Mouse (Mus musculus) mesoderm, embryonic 11.5 days (tissue): ENCODE data around the gene C6.
A peak's percentile ranks its signal among the peaks of the same experiment; 100 is the strongest.

Experiments
- DNase-seq: peaks from one replicate; pipeline ENCODE4 v3.0.0-alpha.2; 2012; ENCODE audit warnings: low read depth, low spot score

Gene C6

DNA sequence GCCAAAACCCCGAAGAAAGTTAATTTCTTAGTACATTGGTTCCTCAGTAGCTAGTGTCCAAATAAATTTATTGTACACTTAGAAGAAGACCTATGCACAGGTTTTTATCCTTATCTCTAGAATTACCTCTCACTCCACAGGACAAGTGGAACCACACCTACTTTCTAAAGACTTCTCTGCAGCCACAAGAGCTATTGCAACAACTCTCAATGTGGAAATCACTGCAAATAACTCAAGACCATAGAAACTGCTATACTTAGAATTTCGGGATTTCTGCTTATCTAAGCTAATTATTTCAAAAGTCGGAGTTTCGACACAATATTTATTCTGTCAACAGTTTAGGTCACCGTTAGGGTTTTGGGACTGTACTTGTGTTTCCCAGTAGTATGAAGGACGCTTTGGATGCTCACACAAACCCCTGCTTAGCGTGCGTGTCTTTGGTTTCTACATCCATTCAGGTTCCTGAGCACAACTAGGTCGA is at the start of gene C6:
C6 (plus strand) TSS at position 346 of the 481 bp plus-strand sequence.
- DNase-seq, result no peak

- no peak for DNase-seq
Observed at GRCm38 (mm10) chr15:4697604-4698003, 29.4 kb upstream of the C6 start.

- no peak for DNase-seq
Observed at GRCm38 (mm10) chr15:4734150-4734549, 7.2 kb downstream of the C6 start.

DNA sequence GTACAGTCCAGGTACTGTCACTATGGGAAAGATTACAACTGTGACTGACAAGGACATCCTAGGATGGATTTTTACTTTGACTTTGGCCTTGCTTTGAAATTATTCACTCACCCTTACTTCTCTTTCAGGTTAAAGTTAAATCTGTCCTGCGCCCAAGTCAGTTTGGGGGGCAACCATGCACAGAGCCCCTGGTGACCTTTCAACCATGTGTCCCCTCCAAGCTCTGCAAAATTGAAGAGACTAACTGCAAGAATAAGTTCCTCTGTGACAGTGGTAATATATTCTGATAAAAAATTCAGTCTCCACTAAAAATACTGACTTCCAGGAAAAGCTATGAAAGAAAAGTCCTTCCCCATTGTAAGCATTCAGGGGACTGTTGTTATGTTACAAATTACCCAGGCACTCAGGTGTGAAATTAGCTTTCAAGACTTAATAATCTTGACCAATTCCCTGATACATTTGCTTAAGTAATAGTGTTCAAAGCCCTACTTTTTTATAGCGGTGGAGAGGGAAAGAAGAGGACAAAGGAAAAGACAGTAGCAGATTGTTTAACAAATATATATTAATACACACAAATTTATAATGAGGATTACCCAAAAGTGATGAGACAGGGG is 8.1 kb downstream of the C6 start:
- no peak for DNase-seq

- DNase-seq, result no peak
Observed at GRCm38 (mm10) chr15:4747656-4748055, 20.7 kb downstream of the C6 start.

GRCm38 (mm10) chr15:4790378-4790777 is 63.4 kb downstream of the C6 start:
- DNase-seq, result no peak

DNA sequence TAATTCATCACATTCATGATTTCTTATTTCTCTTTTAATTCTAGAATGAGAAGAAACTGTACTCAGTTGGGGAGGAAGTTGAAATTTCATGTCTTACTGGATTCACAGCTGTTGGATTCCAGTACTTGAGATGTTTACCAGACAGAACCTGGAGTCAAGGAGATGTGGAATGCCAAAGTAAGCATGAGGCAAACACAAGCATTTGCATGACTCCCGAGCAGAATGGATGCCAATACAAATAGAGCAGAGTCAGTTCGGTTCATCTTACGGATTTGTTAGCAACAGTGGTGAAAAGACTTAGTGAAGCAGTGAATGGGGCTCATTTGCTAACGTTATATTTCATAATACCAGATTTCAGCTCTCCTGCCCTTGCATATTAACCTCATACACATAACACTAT is 69.9 kb downstream of the C6 start:
- no peak for DNase-seq

GRCm38 (mm10) chr15:4804256-4804655 is 77.3 kb downstream of the C6 start:
- no peak for DNase-seq

GRCm38 (mm10) chr15:4808131-4808530 is 81.2 kb downstream of the C6 start:
- DNase-seq, result no peak

GRCm38 (mm10) chr15:4814976-4815375 is 88.0 kb downstream of the C6 start:
- no peak for DNase-seq

- no peak for DNase-seq
Observed at GRCm38 (mm10) chr15:4815711-4816110, 88.7 kb downstream of the C6 start.

- DNase-seq, result no peak
Observed at GRCm38 (mm10) chr15:4816752-4817493, 89.9 kb downstream of the C6 start.

DNA sequence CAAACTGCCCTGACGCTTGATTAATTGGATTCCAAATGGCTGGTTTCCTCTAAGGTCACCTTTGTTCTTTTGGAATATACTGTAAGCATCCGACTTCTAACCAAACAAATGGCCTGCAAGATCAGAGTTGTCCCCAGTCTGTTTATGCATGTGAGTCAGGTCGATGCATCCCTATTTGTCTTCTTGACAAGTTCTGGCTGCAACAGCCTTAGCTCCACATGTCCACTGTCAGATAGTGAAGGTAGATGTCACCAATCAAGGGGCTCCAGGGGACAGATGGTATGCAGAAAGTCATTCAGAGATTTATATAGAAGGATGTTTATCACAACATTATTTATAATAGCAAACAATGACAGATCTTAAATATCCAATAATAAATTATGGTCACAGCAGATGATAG is 91.5 kb downstream of the C6 start:
- peak; percentile 13 for DNase-seq

- DNase-seq, result no peak
Observed at GRCm38 (mm10) chr15:4821161-4821560, 94.2 kb downstream of the C6 start.

- no peak for DNase-seq
Observed at GRCm38 (mm10) chr15:4821824-4822223, 94.8 kb downstream of the C6 start.

DNA sequence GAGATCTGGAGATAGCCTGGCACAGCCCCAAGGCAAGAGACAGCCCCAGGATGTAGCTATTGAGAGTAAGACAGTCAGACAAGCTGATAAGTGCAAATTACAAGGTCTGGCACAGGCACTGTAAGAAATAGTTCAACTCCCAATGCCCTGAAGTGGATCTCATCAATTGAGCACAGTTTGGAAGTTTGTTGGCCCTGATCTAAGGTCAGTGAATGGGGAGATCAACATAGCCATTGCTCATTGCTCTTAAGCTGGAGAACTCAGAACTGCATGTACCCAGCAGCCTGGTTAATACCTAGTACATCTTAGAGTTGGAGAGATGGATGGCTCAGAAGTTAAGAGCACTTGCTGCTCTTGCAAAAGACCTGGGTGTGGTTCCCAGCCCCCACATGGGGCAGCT is 100.8 kb downstream of the C6 start:
- no peak for DNase-seq

- DNase-seq, result no peak
Observed at GRCm38 (mm10) chr15:4836354-4836753, 109.4 kb downstream of the C6 start.

DNA sequence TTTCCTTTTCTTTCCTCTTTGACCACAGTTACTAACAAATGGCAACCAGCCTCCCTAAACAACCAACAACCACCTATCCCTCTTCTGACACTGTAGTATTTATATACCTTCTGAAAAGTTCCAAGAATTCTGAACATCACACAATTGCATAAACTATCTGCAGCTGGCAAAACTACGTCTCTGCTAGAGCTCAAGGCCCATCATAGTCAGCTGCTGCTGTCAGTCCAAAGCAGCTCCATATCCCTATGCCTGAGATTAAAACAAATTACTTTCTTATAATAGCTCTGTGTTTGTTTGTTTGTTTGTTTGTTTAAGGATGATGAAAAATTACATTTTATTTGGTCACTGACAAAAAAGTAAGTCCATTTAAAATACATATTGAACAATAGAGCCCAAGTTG is 123.0 kb downstream of the C6 start:
- DNase-seq, result no peak
